Mouse (Mus musculus) kidney, embryonic 14.5 days (tissue): ENCODE results near the gene Xlr4c. TPM values are rescaled to one million over a fixed set of nuclear protein-coding genes. Genes with fewer than 3 reads are reported as not detected.
"Not testable (repeated sequence)": the region's sequence is repeated elsewhere in the genome, so short reads cannot be mapped to it uniquely, and the experiment has no call there.

ENCODE experiments used
- ATAC-seq: fragments of 200-750 bp; cut with Nextera tagmentation; 2 replicates; pipeline ENCODE4 v1.8.0; 2017; ENCODE audit warnings: moderate number of reproducible peaks, mild to moderate bottlenecking, moderate TSS enrichment, moderate library complexity; ENCODE audit not compliant: low FRiP score, low TSS enrichment
- H3K27ac ChIP-seq: fragments of 300-500 bp; sonication (generic); 2 replicates; pipeline ENCODE4 v1.5.1; 2014; ENCODE audit warnings: low read depth, mild to moderate bottlenecking, low read length, moderate library complexity, mixed read lengths
- H3K27me3 ChIP-seq: fragments of 300-500 bp; sonication (generic); 2 replicates; pipeline ENCODE4 v1.6.1; 2014; ENCODE audit warnings: mild to moderate bottlenecking, low read length; ENCODE audit not compliant: control insufficient read depth, insufficient read depth
- H3K36me3 ChIP-seq: fragments of 300-500 bp; sonication (generic); 2 replicates; pipeline ENCODE4 v1.6.1; 2014; ENCODE audit warnings: low read length, mixed read lengths; ENCODE audit not compliant: control insufficient read depth, insufficient read depth
- H3K4me1 ChIP-seq: fragments of 300-500 bp; sonication (generic); 2 replicates; pipeline ENCODE4 v1.6.1; 2014; ENCODE audit warnings: low read length, mixed read lengths; ENCODE audit not compliant: control insufficient read depth, insufficient read depth
- H3K4me2 ChIP-seq: fragments of 300-500 bp; sonication (generic); replicated peaks from 2 replicates; pipeline ENCODE4 v1.6.1; 2014; ENCODE audit warnings: low read depth, mild to moderate bottlenecking, low read length
- H3K4me3 ChIP-seq: fragments of 300-500 bp; sonication (generic); 2 replicates; pipeline ENCODE4 v1.5.1; 2014; ENCODE audit warnings: mild to moderate bottlenecking, low read length
- H3K9ac ChIP-seq: fragments of 300-500 bp; sonication (generic); 2 replicates; pipeline ENCODE4 v1.6.1; 2014; ENCODE audit warnings: low read depth, mild to moderate bottlenecking, low read length, moderate library complexity
- H3K9me3 ChIP-seq: fragments of 300-500 bp; sonication (generic); 2 replicates; pipeline ENCODE4 v1.6.1; 2016; ENCODE audit warnings: low read length; ENCODE audit not compliant: control insufficient read depth
- WGBS: fragments of 180-500 bp; shearing (Covaris S2); extraction: QIAGEN DNeasy Blood & Tissue Kit; methylation state at CpG from one replicate; pipeline ENCODE4 v1.1.7; 2014; 5-methylcytosine and 5-hydroxymethylcytosine counted together
- polyA plus RNA-seq: library from polyadenylated mRNA; unstranded; fragments of >200 nt; fragmentation: Nextera tagmentation; extraction: Ambion mirVana; gene quantifications from 2 replicates; pipeline ENCODE4 v1.2.1, GENCODE M21; 2014

The Xlr4c gene
- not detected in 2 replicates for polyA plus RNA-seq

GRCm38 (mm10) chrX:73242821-73243325 is at the start of gene Xlr4c:
Gene Xlr4c, minus strand, starts transcription at chrX:73243130.
- not testable (repeated sequence) for H3K4me1 ChIP-seq, H3K36me3 ChIP-seq, H3K27me3 ChIP-seq, H3K4me3 ChIP-seq, H3K9ac ChIP-seq, ATAC-seq, H3K4me2 ChIP-seq, H3K27ac ChIP-seq, H3K9me3 ChIP-seq
- 86% methylated on average over 12 of the region's 14 CpGs for WGBS

- not testable (repeated sequence) for H3K27ac ChIP-seq, H3K4me2 ChIP-seq, H3K4me3 ChIP-seq, H3K9ac ChIP-seq, H3K9me3 ChIP-seq, ATAC-seq, H3K27me3 ChIP-seq, H3K4me1 ChIP-seq, H3K36me3 ChIP-seq
- WGBS, result 91% methylated on average over 14 of the region's 14 CpGs
These were observed 22.3 kb upstream of the Xlr4c start, which contains the start of gene Xlr3c for GRCm38 (mm10) chrX:73265270-73265669. Gene Xlr3c, minus strand, starts transcription at chrX:73265390.

DNA sequence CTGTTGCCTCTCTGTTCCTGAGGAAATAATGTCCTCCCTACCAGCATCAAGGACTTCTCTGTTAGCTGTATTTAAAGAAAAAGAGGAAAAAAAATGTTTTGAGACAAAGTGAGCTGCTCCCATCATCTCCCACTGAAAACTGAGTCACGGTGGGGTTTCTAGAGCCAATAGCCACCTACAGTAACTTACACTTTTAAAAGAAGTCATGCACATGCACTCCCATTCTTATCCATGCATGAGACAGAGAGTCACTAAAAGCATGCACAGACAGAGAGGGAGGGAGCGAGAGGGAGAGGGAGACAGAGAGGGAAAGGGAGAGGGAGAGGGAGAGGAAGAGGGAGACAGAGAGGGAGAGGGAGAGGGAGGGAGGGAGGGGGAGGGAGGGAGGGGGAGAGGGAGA is 19.5 kb upstream of the Xlr4c start:
- WGBS, result 83% methylated on average over 1 of the region's 2 CpGs
- ATAC-seq, H3K27me3 ChIP-seq, H3K9me3 ChIP-seq, H3K4me2 ChIP-seq, H3K9ac ChIP-seq, H3K4me1 ChIP-seq, H3K4me3 ChIP-seq, H3K27ac ChIP-seq, H3K36me3 ChIP-seq: not testable (repeated sequence)

GRCm38 (mm10) chrX:73229288-73229687 is 13.6 kb downstream of the Xlr4c start:
- Histone ChIP-seq H3K4me3 (peak overlapping the region; percentile 57), H3K36me3 (no peaks in the 10 kb centered on the region), H3K27me3 (peaks cover 4% of the 10 kb centered on the region; the same call in 1 of the 2 replicates), H3K9me3 (no peaks in the 10 kb centered on the region), H3K9ac (0 out of 2 replicates have a peak overlapping the region, but pooled peaks have one; percentile 66), H3K4me1 (no peaks in the 10 kb centered on the region), H3K27ac (no peak overlapping the region), H3K4me2 (peak overlapping the region; percentile 81)
- 46% methylated on average over 3 of the region's 3 CpGs for WGBS
- ATAC-seq, result no peak

DNA sequence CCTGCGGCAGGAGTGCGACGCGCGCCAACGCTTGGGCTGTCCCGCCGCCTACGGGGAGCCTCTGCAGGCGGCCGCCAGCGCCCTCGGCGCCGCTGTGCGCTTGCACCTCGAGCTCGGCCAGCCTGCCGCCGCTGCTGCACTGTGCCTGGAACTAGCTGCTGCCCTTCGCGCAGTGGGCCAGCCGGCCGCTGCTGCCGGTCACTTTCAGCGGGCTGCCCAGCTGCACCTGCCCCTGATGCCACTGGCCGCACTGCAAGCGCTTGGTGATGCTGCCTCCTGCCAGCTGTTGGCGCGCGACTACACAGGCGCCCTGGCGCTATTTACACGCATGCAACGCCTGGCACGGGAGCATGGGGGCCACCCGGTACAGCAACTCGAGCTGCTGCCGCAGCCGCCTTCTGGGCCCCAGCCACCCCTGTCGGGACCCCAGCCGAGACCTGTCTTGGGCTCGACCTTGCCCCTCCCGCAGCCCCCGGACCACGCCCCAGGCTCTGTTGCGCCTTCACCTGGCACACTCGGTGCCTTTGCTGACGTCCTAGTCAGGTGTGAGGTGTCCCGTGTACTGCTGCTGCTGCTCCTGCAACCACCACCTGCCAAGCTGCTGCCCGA is 14.2 kb downstream of the Xlr4c start:
- Histone ChIP-seq H3K27ac (peak overlapping the region; percentile 76; the same call in 1 of the 2 replicates), H3K9ac (peak overlapping the region; percentile 66), H3K27me3 (peaks cover 4% of the 10 kb centered on the region; the same call in 1 of the 2 replicates), H3K36me3 (no peaks in the 10 kb centered on the region), H3K4me3 (peak overlapping the region; percentile 57), H3K4me1 (no peaks in the 10 kb centered on the region), H3K4me2 (peak overlapping the region; percentile 81), H3K9me3 (no peaks in the 10 kb centered on the region)
- 30% methylated on average over 41 of the region's 51 CpGs for WGBS
- ATAC-seq, result no peak; the same call in none of the 2 replicates

DNA sequence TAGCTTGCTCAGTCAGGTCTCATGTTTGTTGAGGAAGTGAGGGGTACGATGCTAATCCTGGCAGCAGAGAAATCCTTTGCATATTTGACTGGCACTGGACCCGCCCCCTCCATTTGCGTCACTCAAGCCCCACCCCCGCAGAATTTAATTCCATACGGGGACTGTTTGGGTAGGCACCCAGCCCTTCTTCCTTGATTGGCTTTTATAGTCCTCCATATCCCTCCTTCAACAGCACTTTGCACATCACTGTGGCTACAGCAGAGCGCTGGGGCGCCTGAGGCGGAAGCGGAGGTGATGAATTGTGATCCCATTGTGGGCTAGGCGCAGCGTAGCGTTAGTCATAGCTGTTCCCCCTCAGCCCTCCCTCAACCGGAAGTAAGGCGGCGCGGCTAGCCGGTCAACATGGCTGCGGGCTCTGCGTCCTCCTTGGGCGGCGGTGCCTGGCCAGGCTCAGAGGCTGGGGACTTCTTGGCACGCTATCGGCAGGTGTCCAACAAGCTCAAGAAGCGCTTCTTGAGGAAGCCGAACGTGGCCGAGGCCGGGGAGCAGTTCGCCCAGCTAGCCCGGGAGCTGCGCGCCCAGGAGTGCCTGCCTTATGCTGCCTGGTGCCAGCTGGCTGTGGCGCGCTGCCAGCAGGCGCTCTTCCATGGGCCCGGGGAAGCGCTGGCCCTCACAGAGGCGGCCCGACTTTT is 14.9 kb downstream of the Xlr4c start, which contains the start of gene F8a:
TSS of gene F8a (plus strand) at position 378 of the 692 bp plus-strand sequence.
- 28% methylated on average over 37 of the region's 39 CpGs for WGBS
- peak; percentile 96 for ATAC-seq

DNA sequence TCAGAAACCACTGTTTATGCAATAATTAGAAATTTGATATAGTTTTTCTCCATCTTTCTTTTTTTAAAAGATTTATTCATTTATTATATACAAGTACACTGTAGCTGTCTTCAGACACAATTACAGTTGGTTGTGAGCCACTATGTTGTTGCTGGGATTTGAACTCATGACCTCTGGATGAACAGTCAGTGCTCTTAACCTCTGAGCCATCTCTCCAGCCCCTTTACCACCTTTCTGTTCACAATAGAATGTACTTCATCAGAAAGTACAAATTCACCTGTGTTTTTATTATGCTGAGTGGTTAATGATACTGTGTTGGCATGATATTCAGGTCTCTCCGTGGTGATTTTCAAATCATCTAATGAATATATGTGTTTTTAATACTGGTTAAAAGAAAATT is 17.6 kb downstream of the Xlr4c start:
- 73% methylated on average over 1 of the region's 1 CpGs for WGBS
- no peak overlapping the region for H3K9ac ChIP-seq
- ATAC-seq, result no peak

More for the DNA sequence above, 14.9 kb downstream of the Xlr4c start, which contains the start of gene F8a:
- H3K36me3 ChIP-seq, result no peaks in the 10 kb centered on the region
- peak within 1 kb of the TSS; percentile 66 for H3K9ac ChIP-seq
- H3K27me3 ChIP-seq, result peaks cover 4% of the 10 kb centered on the region; the same call in 1 of the 2 replicates
- peak within 1 kb of the TSS; percentile 81 for H3K4me2 ChIP-seq
- H3K9me3 ChIP-seq, result no peaks in the 10 kb centered on the region
- no peaks in the 10 kb centered on the region for H3K4me1 ChIP-seq
- H3K4me3 ChIP-seq, result peak within 1 kb of the TSS; percentile 57
- peak within 1 kb of the TSS; percentile 76; the same call in 1 of the 2 replicates for H3K27ac ChIP-seq

DNA sequence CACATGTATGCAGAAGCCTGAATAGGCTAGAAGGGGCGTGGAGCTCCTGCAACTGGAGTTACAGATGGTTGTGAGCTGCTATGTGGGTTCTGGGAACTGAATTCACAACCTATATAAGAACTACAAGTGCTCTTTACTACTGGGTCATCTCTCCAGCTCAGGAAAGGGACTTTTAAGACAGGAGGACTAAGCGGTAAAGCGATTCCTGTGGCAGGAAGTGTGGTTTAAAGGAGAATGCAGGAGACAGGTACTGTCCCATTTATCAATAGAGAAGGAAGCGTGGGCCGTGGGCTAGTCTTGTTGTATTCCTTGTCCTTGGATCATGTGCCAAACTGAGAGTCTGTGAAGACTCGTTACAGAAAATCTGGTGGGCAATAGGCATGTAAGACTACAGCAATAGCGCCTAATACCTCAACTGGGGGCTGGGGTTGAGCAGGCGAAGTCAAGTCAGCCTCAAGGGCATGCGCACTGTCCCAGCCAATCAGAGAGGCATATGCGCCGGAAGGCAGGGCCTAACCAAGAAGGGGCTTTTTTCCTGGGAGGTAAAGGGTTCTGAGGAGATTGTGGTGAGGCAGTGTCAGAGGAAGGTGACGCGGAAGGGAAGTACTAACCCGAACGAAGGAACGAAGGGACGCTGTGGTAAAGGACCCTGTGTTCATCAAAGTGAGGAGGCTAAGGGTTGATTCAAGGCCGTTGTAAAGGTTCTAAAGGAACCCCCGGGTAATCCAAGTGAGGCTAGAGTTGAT is 28.9 kb downstream of the Xlr4c start, which contains the start of gene Xlr4b:
TSS of gene Xlr4b (plus strand) at position 515 of the 746 bp plus-strand sequence.
- not testable (repeated sequence) for H3K9ac ChIP-seq

More for the DNA sequence above, 17.6 kb downstream of the Xlr4c start:
- Histone ChIP-seq H3K4me2 (no peak overlapping the region), H3K4me3 (no peak overlapping the region), H3K9me3 (no peaks in the 10 kb centered on the region), H3K36me3 (no peaks in the 10 kb centered on the region), H3K27ac (no peak overlapping the region), H3K27me3 (peaks cover 4% of the 10 kb centered on the region; the same call in 1 of the 2 replicates), H3K4me1 (no peaks in the 10 kb centered on the region)

More for the DNA sequence above, 28.9 kb downstream of the Xlr4c start, which contains the start of gene Xlr4b:
- WGBS, result 74% methylated on average over 13 of the region's 19 CpGs
- not testable (repeated sequence) for H3K27ac ChIP-seq, ATAC-seq, H3K9me3 ChIP-seq, H3K4me1 ChIP-seq, H3K27me3 ChIP-seq, H3K4me2 ChIP-seq, H3K36me3 ChIP-seq, H3K4me3 ChIP-seq
